Mouse (Mus musculus): ENCODE results near the gene Trappc4.

Trappc4 gene

DNA sequence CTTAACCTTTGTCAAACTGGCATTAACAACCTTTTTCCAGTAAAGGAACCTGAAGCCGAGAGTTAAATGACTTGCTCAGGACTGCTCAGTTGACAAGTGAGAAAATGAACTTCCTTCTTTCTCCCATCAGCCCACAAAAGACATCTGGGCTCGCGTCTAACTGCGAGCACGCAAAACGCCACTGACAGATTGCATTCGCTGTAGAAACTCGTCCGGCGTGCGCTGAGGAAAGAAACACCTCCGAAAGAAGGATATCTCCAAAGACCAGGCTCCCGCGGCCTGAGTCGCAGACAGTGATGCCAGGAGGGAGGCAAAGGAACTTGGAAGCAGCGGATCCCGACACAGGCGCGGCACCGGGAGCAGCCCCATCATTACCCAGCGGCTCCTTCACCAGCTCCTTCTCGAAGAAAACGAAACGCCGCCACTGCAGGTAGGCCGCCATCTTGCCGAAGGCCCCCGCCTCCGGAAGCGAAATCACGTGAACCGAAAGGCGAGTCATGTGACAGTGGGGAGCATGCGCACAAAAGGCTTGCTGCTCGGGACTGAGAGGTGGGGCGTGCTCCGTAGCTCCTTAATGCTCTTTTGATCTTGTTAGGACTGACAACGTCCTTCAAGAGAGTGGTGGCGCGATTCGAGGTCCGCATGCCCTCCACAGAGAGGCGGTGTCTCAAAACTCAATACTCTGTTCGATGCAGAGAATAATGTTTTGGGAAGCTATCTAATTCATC lies 46.0 kb downstream of the Trappc4 start, which contains the start of gene Vps11:
Gene Vps11 (minus strand): TSS at position 481 of the 728 bp plus-strand sequence.
- DNase-seq (ENCODE audit: low read depth, low spot score): peak; percentile 97

DNA sequence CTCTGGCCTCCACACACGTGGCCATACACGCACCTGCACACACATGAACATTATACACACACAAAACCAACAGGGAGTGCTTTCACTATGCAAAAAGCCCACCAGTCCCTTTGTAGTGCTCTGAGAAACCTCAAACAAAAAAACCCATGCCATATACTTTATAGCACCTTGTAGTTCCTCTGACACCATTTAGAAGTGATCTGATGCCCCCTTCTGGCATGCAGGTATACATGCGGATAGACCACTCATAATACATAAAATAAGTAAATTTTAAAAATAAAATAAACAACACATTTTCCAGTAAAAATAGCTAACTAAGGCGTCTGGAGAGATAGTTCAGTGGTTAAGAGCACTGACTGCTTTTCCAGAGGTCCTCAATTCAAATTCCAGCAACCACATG lies 50.2 kb downstream of the Trappc4 start:
- peak; percentile 67 for DNase-seq (ENCODE audit: low read depth, low spot score)
